20 mouse cellular contexts compared by ENCODE assay signal in the genomic region with DNA sequence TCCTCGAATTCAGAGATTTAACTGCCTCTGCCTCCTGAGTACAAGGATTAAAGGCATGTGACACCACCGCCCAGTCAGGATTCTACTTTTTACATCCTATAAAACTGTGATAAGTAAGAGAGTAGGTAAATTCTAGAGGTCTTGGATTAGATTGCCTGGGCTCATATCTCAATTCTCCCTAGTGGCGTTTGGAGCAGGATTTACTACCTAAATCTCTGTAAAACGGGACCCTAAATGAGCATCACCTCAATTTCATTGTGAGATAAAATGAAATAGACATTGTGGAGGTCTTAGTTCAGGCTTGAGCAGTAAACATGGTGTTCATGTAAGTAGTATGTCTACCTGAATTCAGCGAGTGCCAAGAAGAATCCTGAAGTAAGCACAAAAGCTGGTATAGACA.
"Had no signal": no experiment of that assay in that cellular context is flagged by ENCODE, and none has a peak within 500 bp of the region (broad histone marks: within the 10 kb centered on the region; RNA-seq: fewer than 3 reads in every experiment).

No protein-coding gene starts in this region.

- H3K4me3 ChIP-seq: layer of hippocampus, adult 2 months; limb, embryonic 10.5 days; limb, embryonic 13.5 days; liver, embryonic 12.5 days; liver, embryonic 15.5 days; midbrain, embryonic 12.5 days; myocyte had no signal

- DNase-seq: kidney, adult 2 months; kidney, postnatal 25 days; layer of hippocampus, adult 9-11 months; liver; lung, adult 2 months; lung, postnatal 14 days; right cerebral cortex, adult 18-20 months; right cerebral cortex, postnatal 25 days; spleen, adult 18-20 months had no signal

- H3K27ac ChIP-seq: kidney, postnatal 0 days; layer of hippocampus, adult 2 months; limb, embryonic 10.5 days; limb, embryonic 13.5 days; liver, embryonic 12.5 days; liver, embryonic 15.5 days; midbrain, embryonic 12.5 days; stomach, postnatal 0 days had no signal

- H3K27me3 ChIP-seq: liver, embryonic 12.5 days; liver, embryonic 15.5 days; midbrain, embryonic 12.5 days had no signal

- ATAC-seq: intestine, postnatal 0 days; liver, embryonic 12.5 days; midbrain, embryonic 16.5 days had no signal

- H3K36me3 ChIP-seq: limb, embryonic 10.5 days; limb, embryonic 13.5 days; liver, embryonic 12.5 days; liver, embryonic 15.5 days; midbrain, embryonic 12.5 days had no signal

- H3K9me3 ChIP-seq: limb, embryonic 10.5 days; limb, embryonic 13.5 days; liver, embryonic 12.5 days; liver, embryonic 15.5 days; midbrain, embryonic 12.5 days had no signal

- H3K4me1 ChIP-seq: limb, embryonic 10.5 days; liver, embryonic 12.5 days; midbrain, embryonic 12.5 days had no signal
